Mouse (Mus musculus): Measurements from ENCODE around the gene Enpp7. TPM values are rescaled to one million over a fixed set of nuclear protein-coding genes. Genes with fewer than 3 reads are reported as not detected.

The Enpp7 gene
- polyA plus RNA-seq, 1 experiment, result 0.08 TPM

- DNase-seq (ENCODE audit: low read depth), result no peak
Measured at GRCm38 (mm10) chr11:118997182-118997581, 9.2 kb downstream of the Enpp7 start.

DNA sequence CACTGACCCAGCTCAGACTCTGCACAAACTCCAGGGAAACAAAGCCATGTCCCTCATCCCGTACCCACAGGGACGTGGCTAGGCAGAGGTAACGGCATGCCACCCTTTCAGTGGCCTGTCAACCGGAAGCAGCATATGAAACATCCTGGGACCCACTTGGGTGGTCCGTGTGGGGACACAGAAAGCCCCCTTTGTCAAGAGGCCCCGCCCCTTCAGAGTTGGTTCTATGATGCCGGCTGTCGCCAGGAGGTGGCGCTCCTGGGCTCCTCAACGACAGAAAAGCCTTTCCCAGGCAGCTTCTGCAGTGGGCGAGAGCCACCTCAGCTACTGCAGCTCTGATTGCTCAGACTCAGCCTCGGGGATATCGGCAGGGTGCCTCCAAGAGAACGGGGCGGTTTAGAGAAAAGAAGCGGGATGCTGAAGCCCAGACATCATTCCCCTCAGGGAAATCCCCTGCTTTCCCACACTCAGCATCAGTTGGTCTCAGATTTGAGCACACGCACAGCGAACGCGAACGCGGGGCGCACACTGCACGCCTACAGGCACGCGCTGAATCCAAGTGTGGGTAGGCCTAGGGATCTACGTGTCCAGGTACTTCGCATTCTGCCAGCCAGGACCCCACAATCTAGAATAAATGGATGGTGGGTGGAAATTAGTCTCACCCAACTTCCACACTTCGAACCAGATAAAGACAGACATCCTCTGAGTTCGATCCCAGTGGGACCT is 10.7 kb downstream of the Enpp7 start:
- DNase-seq (ENCODE audit: low read depth), result no peak

- no peak for DNase-seq (ENCODE audit: low read depth)
Measured at GRCm38 (mm10) chr11:118999361-118999804, 11.4 kb downstream of the Enpp7 start.

DNA sequence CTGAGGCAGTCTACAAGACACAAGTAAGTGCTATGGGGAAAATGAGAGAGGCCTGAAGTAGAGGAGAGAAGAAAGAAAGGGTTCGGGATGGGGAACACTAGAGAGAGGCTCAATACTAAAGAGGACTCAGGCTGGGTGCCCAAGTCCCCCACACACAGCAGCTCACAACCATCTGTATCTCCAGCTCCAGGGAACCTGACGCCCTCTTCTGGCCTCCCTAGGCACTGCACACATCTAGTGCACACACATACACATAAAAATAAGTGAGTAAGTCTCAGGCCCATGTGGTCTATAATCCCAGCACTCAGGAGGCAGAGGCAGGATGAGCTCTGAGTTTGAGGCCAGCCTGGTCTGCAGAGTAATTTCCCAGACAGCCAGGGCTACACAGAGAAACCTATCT is 12.9 kb downstream of the Enpp7 start:
- no peak for DNase-seq (ENCODE audit: low read depth)

DNA sequence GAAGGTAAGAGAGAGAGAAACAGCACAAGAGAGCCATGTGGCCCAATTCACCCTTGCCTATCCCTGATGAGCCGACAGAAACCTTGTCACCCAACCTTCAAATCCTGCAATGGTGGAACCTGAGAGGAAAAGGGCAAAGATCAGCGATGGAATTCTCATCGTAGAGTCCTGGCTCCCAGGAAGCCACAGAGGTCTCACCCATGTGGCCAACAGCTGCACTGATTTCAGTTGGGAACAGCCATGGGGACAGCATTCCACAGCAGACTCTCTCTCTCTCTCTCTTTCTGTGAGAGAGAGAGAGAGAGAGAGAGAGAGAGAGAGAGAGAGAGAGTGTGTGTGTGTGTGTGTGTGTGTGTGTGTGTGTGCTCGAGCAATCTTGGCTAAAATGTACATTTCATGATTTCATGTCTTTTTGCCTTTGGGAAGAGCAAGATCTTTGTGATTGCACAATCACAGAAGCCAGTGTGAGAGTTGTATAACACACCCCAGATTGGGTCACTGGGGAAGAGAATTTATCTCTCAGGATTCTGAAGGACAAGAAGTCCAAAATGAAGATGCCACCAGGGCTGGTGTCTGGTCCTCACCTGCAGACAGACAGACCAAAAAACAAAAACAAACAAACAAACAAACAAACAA is 13.6 kb downstream of the Enpp7 start:
- no peak for DNase-seq (ENCODE audit: low read depth)

DNA sequence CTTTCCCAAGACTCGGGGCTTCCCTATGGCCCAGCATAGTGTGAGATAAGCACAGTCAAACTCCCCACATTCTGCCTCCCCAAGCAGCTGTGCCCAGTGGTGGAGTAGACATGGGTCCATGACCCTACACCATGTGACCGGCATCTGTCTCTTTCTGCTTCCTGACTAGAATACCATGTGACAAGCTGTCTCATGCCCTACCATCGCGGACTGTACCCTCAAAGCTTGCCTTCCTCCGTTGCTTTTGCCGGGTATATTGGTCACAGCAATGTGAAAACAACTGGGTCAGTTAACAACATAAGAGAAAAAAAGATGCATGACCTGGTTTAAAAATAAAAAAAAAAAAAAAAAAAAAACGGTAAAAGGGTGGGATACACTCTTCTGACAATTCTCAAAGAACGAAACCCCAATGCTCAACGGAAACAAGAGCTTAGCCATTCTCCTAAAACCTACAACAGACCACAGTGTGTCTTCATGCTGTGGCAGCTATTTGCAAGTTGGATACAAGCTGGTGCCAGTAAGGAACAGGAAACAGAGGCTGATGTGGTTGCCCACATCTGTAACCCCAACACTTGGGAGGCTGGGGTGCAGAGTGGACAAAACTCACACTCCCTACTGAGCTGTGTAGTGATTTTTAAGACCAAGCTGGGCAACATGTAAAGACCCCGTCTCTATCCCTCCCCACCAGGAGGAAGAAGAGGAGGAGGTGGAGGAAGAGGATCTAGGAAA is 17.7 kb downstream of the Enpp7 start:
- DNase-seq (ENCODE audit: low read depth), result no peak

- DNase-seq (ENCODE audit: low read depth), result no peak
Measured at GRCm38 (mm10) chr11:119006462-119006861, 18.5 kb downstream of the Enpp7 start.

GRCm38 (mm10) chr11:119007461-119008456 is 19.8 kb downstream of the Enpp7 start:
- no peak for DNase-seq (ENCODE audit: low read depth)

DNA sequence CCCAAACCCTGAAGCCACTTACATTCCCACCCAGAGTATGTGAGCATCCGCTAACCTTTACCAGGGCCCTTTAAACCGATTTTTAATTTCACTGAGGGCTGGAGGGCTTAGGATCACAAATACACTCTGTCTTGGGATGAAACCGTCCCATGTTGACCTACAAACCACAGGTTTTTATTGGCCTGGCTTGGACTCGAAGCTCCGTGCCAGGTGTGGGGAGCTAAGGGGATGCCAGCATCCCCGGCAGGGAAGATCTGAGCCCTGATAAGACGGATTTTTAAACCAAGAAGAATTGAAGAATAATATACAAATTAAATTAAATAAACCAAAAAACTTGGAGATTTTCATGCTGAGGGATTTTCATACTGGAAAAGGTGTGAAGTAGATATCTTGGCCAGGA is 26.5 kb downstream of the Enpp7 start:
- no peak for DNase-seq (ENCODE audit: low read depth)

DNA sequence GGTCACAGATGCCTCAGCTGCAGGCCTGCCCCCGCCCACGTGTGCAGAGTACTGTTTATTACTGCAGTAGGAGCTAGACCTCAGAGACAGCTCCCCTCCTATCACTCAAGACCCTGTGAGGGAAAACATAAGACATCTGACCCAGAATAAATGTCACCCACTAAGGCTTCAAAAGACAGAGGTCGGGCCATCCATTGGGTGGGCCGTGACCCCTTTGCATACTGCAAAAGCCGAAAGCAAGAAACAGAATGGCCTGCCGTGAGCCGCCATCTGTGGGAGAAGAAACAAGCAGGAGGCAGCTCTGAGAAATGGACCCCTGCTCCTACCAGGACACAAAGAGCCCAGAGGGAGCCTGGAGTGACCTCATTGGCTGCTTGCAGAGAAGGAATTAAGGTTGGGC is 29.5 kb downstream of the Enpp7 start:
- DNase-seq (ENCODE audit: low read depth), result no peak

DNA sequence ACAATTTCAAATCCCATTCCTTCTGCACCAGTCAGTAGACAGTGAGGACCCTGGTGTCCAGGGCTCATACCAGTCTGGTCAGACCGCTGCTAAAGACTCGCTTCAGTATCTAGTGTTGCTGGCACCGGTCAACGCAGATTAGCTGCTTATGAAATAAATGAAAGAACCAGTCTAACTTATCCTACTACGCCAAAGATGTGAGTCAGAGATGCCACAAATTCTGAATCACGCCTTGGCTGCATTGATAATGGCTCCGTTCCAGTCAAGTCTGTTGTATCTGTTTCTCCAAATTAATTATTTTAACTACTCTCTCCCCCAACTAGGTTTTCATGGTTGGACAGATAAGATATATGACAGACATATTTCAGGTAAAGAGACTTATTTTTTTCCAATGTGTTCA is 33.2 kb downstream of the Enpp7 start:
- DNase-seq (ENCODE audit: low read depth), result no peak

GRCm38 (mm10) chr11:119022068-119022894 is 34.3 kb downstream of the Enpp7 start:
- no peak for DNase-seq (ENCODE audit: low read depth)

DNA sequence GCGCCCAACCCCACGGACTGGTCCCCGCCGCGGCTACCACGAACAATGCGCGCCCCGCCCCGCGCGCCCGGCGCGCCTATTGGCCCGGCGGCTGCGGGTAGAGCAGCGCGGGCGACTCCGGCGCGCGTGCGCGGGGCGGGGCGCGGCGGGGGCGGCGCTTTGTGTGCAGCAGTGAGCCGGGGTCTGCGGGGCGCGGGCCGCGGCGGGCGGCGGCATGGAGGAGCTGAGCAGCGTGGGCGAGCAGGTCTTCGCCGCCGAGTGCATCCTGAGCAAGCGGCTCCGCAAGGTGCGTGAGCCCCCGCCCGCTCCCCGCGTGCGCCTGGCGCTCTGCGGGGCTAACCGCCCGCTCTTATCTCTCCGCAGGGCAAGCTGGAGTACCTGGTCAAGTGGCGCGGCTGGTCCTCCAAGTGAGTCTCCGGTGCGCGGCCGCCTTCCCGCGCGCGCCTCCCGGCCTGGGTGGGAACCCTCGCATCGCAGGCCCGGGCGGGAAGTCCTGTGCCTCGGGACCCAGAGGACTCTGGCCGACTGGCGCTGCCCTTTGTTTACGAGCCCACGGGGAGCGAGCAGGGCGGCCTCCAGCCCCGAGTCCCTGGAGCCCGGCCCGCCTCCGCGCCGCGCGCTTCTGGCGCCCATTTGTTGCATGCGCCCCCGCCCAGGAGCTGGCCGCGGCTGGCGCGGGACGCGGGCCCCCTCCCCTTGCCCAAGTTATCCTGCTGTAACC is 35.1 kb downstream of the Enpp7 start, which contains the start of gene Cbx2:
TSS of gene Cbx2 (plus strand) at position 68 of the 721 bp plus-strand sequence.
- no peak for DNase-seq (ENCODE audit: low read depth)

DNA sequence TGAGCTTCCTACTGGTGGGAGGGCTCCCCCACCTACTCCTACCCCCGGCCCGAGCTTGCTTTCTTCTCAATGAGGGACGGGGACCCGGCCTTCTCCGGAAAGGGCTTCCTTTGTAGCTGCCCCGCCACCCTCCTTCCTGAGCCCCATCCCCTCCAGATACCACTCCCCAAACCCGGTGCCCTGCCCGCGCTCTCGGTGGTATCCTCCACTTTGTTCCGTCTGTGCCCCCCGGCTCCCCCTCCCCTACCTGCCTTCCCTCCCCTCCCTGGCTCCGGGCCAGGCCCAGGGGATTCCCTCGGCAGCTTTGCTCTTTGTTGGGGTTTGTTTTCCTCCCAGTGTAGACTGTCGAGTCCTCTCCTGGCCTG is 35.6 kb downstream of the Enpp7 start:
- no peak for DNase-seq (ENCODE audit: low read depth)

DNA sequence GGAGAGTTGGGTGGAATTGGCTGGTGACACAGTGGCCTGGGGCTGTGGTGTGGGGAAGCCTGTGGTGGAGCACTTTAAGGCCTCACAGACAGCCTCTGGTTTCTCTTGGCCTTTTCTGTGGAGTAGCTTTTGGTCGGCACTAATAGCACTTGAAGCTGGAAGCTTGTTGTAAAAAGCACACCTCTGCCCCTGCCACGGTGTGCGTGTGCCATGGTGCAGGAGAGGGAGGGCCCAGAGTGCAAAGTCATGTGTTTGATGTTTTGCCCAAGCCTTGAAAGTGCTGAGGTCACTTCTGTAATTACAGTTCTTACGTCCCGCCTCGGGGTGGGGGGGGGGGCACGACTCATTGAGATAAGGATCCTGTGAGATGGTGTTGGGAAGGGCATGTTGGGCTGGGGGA is 36.3 kb downstream of the Enpp7 start:
- no peak for DNase-seq (ENCODE audit: low read depth)

DNA sequence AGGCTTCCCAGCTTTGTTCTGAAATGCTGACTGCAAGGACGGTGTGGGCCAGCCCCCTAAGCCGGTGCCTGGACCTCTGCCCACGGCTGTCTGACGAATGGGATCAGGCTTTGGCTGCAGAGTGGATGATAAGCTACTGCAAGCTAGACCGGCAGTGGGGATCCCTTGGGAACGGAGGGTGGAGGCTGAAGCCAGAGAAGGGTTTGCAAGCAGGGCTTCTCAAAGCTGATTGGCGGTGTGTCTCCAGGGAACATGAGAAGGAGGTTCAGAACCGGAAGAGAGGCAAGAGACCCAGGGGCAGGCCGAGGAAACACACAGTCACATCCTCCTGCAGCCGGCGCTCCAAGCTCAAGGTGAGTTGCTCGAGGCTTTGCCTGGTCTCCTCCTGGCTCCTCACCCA is 38.2 kb downstream of the Enpp7 start:
- no peak for DNase-seq (ENCODE audit: low read depth)

DNA sequence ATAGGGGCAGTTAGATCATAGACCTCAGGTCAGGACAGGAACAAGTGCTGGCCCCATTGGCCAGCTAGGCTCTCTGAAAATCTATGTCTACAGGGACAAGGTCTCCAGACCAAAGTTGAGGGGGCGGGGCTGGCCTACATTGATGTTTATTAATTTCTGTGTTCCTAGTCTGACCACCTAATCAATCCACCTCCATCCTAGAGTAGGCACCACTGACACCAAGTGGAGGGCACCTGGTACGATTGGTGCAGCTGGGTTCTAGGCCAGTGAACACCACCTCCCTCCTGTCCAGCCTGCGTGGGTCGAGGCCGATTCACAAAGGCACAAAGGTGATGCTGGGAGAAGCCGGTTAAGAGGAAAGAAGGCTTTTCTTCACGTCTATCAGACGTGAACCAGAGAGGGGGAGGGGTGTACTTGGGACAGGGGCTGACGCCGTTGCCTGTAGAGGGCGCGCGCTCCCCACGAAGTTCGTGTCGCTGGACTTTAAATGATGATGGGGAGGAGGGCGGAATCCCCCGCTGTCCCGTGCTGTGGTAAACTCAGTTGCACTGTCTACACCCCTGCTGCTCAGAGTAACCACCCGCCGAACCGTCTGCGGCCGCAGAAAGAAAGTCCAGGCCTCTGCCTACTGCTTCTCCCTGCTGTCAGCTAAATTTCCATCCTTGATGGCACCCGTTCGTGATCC is 46.0 kb downstream of the Enpp7 start:
- DNase-seq (ENCODE audit: low read depth), result no peak

DNA sequence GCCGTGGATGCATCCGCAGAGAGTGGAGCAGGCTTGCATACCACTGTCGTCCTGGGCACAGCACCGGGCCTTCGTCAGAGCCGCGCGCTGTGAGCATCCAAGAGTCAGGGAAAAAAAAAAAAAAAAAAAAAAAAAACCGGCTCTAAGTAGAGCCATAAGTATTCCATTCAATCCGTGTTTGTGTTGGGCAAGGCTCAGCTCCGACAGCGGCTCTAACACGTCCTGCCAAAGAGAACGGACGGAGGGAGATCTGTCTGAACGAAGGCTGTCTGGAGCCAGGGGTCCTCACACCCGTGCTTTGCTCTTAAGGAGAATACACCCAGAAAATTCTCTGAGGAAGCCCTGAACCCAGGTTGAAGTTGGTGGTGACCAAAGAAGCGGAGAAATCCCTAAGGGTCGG is 46.6 kb downstream of the Enpp7 start:
- no peak for DNase-seq (ENCODE audit: low read depth)

DNA sequence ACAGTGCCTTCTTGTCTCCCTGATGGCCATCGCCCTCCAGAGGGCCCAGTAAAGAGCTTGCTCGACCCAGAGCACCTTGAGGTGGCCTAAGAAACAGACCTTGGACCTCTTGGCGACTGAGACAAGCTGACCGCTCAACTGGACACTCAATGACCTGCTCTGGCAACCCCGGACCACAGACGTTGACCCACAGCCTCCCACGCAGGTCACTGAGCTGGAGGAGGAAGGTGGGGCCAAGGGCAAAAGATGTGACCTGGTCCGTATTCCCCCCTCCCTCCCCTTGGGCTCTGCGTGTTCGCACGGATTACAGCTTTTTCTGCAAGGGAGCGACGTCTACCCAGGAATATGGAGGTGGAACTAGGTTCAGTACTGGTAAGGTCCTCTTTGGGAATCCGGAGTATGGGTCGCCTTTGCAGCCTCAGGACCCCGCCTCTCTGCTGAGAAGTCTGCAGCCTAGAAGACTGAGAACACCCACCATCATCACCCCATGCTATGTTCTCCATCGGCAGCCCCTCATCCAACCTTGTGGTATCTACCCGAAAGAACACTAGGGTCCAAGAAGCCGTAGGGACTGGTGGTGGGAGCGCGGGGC is 47.2 kb downstream of the Enpp7 start:
- DNase-seq (ENCODE audit: low read depth), result no peak
